11 mouse cellular contexts compared by ENCODE assay signal in the genomic region with DNA sequence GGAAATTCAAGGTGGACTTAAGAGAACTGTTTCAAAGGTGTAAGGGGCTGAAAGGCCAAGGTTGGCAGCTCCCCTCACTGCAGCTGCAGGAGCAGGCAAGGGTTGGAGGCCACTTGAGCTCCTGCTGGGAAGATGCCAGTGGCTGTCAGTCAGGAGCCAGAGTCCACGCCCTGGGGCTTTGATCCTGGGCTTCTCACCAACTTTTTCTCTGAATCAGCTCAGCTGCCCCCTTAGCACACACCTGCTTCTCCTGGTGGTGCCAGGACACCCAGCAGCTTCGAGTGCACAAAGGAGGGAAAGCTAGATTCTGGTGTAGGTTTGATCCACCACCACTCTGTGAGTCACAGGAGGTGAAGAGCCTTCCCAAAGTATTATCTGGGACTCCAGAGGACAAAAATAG.
DNase-seq lines count a peak whose midpoint lies in the region; ATAC-seq and TF ChIP-seq lines count a peak whose summit lies in the region.
"Had no signal": no experiment of that assay in that cellular context is flagged by ENCODE, and none has a peak within 500 bp of the region (broad histone marks: within the 10 kb centered on the region; RNA-seq: fewer than 3 reads in every experiment).

No protein-coding gene starts in this region.

- intact Hi-C loops in gastrocnemius, adult 2 months (cut with DNase I) = loop anchor here (5.0 kb wide), 1 partner anchor 329 kb away; no protein-coding TSS in a partner anchor
- intact Hi-C loops in heart, postnatal 36 days (cut with DNase I) = no loop called here

- H3K4me1 ChIP-seq in hindbrain, embryonic 14.5 days (replicated peaks; ENCODE audit: control insufficient read depth, insufficient read depth, low read length) = no peaks in the 10 kb centered on the region
- H3K4me1 ChIP-seq in hindbrain, embryonic 12.5 days = 0 out of 2 replicates have a peak, but pooled peaks cover 2% of the 10 kb centered on the region
- H3K4me1 ChIP-seq: neural tube, embryonic 15.5 days had no signal

- no peaks in the 10 kb centered on the region for H3K27me3 ChIP-seq in hindbrain, embryonic 14.5 days (ENCODE audit: control insufficient read depth, insufficient read depth, low read length)
- H3K27me3 ChIP-seq in hindbrain, embryonic 12.5 days = no peaks in the 10 kb centered on the region
- H3K27me3 ChIP-seq: neural tube, embryonic 15.5 days had no signal

- H3K9me3 ChIP-seq in hindbrain, embryonic 14.5 days (ENCODE audit: control insufficient read depth, low read length) = no peaks in the 10 kb centered on the region
- H3K9me3 ChIP-seq in hindbrain, embryonic 12.5 days (replicated peaks) = no peaks in the 10 kb centered on the region
- H3K9me3 ChIP-seq: G1E; neural tube, embryonic 15.5 days had no signal

- 19% methylated on average over 2 of the region's 2 CpGs for WGBS in hindbrain, embryonic 14.5 days
- 8% methylated on average over 2 of the region's 2 CpGs for WGBS in hindbrain, embryonic 12.5 days

- no peak for ATAC-seq in hindbrain, embryonic 14.5 days (ENCODE audit: low FRiP score)
- no peak for ATAC-seq in hindbrain, embryonic 12.5 days (ENCODE audit: low FRiP score)
- ATAC-seq in granulocyte monocyte progenitor cell, adult 5-6 weeks (replicated peaks; ENCODE audit: poor library complexity, severe bottlenecking) = no peak

- H3K4me2 ChIP-seq in hindbrain, embryonic 14.5 days (replicated peaks) = no peak overlapping the region
- no peak overlapping the region for H3K4me2 ChIP-seq in hindbrain, embryonic 12.5 days (replicated peaks)
- H3K4me2 ChIP-seq: liver, embryonic 11.5 days; neural tube, embryonic 15.5 days had no signal

- TF ChIP-seq CTCF in gastrocnemius, adult 2 months (IDR thresholded peaks at IDR 0.05) = no peak

- no peaks in the 10 kb centered on the region for H3K36me3 ChIP-seq in hindbrain, embryonic 14.5 days (replicated peaks; ENCODE audit: control insufficient read depth, insufficient read depth)
- no peaks in the 10 kb centered on the region for H3K36me3 ChIP-seq in hindbrain, embryonic 12.5 days
- H3K36me3 ChIP-seq: G1E; neural tube, embryonic 15.5 days had no signal

- H3K9ac ChIP-seq in hindbrain, embryonic 14.5 days = no peak overlapping the region
- H3K9ac ChIP-seq in hindbrain, embryonic 12.5 days = no peak overlapping the region
- H3K9ac ChIP-seq: neural tube, embryonic 15.5 days had no signal

- DNase-seq in hindbrain, embryonic 14.5 days (ENCODE audit: low spot score) = peak; percentile 40
- peak; percentile 13 for DNase-seq in adrenal gland, postnatal 25 days
- peak; percentile 77 for DNase-seq in gastrocnemius, adult 2 months
- DNase-seq in heart, postnatal 36 days = peak; percentile 23 to 37
- DNase-seq in layer of hippocampus, postnatal 10 days (ENCODE audit: low spot score in 2 of 2) = no peak

- H3K27ac ChIP-seq in hindbrain, embryonic 14.5 days = no peak overlapping the region
- no peak overlapping the region for H3K27ac ChIP-seq in hindbrain, embryonic 12.5 days
- no peak overlapping the region for H3K27ac ChIP-seq in gastrocnemius, adult 2 months
- H3K27ac ChIP-seq: layer of hippocampus, adult 2 months; neural tube, embryonic 15.5 days had no signal

- H3K4me3 ChIP-seq in hindbrain, embryonic 14.5 days (replicated peaks; ENCODE audit: low read length) = no peak overlapping the region
- no peak overlapping the region for H3K4me3 ChIP-seq in hindbrain, embryonic 12.5 days
- H3K4me3 ChIP-seq in gastrocnemius, adult 2 months = no peak overlapping the region
- H3K4me3 ChIP-seq: layer of hippocampus, adult 2 months; neural tube, embryonic 15.5 days had no signal

Comparison
In these comparisons a context has a peak if more than half of its experiments do, and no peak if none do; other contexts are left out.
1. DNase-seq: peak in hindbrain, embryonic 14.5 days (single experiment), adrenal gland, postnatal 25 days (single experiment), gastrocnemius, adult 2 months (single experiment) and heart, postnatal 36 days (2 of 2); none in layer of hippocampus, postnatal 10 days (0 of 2).